Mouse (Mus musculus) induced T-regulatory cell, adult 2 months (primary cell): Measurements from ENCODE around the gene Nfib.

Source experiments
- DNase-seq: peaks from one replicate; pipeline ENCODE4 v3.0.0-alpha.2; 2012; ENCODE audit warnings: low read depth

Nfib gene

DNA sequence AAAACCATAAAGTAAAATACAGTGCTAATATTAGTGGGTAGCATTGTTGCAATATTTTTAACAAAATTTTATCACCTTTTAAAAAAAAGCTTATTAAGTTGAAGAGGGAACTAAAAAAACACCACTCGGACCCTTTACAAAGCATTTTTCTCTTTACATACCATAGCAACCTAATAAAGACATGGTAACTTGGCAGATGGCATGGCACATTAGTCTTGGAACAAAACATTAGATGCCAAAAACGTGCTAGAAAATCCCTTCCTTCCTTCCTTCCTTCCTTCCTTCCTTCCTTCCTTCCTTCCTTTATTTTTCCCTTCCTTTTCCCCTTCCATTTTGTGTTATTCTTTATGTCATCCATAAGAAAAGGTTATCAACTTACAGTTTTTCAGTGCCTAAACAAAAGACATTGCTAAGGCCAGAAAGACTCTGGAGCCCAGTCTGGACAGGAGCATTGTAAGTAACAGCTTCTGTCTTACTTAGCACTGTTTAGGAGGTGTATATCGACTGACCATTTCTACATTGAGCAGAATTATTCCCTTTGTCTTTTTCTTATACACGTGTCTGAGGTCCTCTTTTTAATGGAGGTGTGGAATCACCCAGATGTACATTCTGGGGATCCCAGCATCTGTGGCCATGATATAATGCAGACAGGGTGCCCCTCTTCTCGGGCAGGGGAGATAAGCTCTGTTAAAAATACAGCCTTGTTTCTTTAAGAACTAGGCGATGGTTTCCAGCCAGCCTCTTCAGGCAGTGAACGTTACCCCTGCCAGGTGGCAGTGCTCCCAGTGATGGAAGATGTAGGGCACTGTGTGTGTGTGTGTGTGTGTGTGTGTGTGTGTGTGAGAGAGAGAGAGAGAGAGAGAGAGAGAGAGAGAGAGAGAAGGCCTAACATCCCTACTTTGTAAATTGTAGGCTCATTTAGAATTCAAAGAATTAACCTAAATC lies 113.2 kb downstream of the Nfib start:
- no peak for DNase-seq

DNA sequence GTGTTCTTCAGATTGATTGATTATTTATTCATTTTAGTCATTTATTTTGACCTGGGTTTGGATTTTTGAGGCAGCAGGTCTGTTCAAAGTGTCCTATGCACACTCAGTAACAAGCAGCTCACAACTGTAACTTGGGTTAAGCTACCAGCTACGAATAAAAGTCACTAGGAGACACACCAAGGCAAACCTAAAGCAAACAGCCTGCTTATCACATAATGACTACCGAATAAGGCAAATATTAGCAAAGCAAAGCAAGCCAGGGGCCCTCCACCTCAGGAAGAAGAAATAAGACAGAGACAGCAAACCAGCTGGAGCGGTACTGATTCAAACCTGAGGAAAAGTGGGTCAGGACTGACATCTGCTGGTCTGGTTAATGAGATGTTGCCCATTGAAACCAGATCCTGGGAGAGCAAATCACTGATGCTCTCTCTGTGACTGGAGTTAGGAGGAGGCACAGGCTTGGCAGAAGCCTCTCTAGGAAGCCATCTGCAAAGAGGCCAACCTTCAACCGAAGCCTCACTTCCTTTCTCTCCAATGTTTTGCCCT lies 116.1 kb downstream of the Nfib start:
- no peak for DNase-seq

DNA sequence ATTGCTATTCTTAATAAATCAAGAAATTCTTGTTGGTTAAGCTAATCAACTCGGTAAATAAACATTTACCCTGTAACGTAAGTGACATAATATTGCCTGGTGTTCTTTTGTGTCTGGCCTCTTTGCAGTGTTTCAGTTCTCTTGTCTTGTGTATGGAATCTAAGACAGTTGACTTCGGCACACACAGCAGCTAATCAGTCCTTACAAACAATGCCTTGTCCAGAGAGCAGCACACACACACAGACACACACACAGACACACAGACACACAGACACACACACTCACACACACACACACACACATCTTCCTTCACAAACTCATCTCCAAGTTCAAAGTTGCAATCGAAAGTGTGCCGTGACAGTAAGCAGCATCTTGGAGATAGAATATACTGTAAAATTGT lies 116.8 kb downstream of the Nfib start:
- no peak for DNase-seq

DNA sequence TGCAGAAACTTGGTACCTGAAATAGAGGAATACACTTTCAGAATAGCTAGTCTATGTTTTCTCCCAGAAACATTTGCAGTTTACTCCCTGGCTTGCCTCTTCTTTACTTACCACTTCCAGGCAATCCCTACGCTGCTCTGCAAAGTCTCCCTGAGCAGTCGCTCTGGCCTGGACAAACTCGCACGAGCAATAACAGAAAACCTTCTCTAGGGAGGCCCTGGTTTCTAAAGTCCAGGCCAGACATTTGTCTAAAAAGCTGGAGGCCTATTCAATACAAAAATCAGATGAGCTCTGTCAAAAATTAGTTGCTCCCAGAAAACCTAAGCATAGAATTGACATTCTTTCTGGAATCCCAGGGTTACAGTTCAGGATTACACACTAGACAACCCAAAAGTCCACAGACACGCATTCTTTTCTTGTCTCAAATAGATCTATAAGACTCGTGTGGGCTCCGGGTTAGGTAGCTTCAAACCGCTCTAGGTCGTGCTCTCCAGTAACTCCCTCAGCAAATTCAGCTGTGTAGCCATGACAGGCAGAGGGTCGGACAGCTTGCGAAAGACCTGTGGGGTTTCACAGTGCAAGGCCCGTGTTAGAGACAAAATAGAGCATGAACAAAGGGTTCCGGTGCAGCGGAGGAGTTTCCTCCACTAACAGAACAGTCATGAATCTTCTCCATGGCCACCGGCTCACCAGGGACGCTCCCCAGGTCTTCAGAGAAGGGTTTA lies 118.2 kb downstream of the Nfib start:
- no peak for DNase-seq

DNA sequence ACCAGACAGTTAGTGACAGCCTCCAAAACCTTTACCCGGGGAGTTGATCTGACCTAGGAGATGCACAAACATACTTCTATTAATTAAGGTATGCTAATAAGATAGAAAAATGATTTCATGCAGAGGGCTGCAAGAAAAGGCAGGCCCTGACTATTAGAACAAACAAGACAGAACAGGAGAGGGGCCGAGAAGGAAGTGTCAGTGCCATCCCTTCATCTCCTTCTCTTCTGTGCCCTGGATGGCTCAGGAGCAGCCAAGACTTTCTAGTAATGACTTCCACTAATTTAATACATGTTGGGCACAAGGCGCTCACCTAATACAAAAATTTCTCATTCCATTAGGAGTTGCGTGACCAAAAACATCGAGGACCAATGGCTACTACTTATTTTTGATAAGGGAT lies 118.9 kb downstream of the Nfib start:
- no peak for DNase-seq

DNA sequence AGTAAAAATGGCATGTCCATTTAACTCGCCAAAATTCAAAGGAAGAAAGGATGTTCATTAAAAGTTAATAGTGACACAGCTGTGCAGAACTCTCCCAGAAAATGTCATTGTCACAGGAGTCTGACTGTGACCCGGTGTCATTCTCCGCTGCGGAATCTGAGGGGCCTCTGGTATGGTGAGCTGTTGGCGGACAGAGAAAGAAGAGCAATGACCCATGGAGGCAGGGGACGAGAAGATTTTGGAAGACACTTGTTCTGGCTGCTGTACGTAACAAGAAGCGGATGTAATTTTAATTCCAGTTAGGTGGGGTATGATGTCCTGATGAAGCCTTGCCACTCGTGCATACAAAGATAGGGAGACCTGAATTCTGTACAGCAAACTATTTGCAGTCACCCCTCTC lies 120.0 kb downstream of the Nfib start:
- no peak for DNase-seq

DNA sequence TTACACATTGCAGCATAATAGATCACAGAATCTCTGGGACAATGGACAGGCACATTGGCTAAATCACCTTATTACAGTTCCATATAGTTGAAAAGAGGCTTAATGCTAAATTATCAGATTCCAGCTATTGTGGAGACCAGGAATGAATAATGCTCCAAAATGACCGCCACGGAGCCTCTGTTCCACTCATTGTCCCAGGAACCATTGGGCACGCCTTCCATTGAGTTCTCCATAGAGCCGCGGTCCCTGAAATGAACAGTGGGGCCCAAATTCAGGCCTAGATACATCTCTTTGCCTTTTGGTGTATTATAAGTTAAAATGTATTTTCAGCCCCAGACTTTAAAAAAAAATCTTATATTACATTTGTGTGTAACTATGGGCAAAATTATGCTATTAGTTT lies 120.5 kb downstream of the Nfib start:
- DNase-seq, result no peak

DNA sequence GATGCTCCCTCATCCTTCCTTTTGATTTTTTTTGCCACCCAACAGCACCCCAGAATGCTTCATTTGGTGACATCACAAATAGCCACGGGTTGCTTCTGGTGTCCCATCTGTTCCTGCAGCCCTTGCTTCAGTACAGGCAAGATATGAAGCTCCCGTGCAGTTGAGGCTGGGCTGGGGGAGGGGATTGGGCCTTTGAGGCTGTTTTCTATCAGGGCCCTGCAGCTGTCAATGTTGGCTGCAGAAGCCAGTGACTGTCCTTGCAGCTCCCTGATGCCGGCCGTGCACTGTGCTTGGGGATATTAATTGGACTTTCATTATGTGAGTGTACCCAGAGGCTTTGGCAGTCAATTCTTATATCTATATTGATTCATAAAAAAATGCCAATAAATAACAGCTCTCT lies 121.0 kb downstream of the Nfib start:
- no peak for DNase-seq

DNA sequence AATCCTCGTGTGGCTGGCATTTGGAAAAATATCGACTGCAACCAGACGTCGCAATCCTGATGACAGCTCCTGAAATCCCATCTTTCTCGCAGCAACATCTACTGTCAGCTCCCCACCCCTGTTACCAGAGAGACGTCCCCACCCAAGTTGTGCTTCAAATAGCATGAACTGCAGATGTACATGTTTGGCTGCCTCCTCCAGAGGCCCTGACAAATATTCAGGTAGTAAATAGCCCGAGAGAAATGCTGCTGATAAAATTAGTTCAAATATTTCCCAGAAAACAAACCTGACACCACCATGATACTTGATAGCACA lies 132.3 kb downstream of the Nfib start:
- no peak for DNase-seq

DNA sequence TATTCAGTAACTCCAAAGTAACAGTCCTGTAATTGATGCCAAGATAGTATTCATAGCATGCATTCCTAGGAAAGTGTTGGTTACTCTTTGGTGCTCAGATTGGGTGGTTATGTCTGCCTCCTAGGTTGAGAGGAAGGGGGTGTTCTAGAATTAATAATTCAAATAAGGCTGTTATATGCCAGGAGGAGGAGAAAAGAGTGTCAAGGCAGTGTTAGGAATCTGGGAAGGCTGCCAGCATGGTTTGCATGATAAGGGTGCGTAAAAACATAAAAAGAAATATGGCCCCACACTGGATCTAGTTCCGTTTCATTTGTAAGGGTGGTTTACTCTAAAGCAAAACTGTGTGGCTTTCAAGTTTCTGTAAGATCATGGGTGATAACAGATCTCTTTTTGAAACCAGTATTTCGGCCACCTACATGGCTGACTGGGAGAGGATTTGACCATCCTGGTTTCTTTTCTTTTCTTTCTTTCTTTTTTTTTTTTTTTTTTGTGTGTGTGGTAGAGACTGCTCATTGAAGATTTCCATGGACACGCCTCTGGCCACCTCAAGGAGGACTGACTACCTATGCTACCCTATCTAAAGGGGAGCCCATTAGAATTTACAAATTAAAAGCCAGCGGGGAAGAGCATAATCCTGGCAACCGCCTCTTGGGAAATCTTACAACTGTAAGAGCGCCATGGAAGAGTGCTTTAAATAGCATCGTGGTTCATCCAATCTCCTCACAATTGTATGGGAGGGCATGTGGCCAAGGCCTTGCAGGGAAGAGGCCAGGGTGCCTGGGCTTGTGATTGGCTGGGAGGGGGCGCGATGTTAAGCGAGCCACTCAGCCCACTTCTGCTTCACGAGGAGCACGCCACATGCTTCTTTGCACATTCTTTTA lies 132.9 kb downstream of the Nfib start:
- no peak for DNase-seq

DNA sequence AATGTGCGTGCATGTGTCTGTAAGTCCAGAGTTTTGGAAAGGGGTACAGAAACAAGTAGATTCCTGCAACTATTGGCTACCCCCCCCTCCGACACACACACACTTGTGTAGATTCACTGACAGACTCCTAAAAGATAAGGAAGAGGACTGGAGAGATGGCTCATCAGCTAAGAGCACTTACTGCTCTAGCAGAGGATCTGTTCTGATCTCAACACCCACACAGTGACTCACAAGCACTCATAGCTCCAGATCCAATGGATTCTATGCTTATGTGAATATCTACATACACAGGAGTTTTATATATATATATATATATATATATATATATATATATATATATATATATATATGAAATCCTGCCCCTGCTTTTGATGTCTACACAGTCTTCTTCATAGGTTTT lies 146.7 kb downstream of the Nfib start:
- DNase-seq, result no peak

DNA sequence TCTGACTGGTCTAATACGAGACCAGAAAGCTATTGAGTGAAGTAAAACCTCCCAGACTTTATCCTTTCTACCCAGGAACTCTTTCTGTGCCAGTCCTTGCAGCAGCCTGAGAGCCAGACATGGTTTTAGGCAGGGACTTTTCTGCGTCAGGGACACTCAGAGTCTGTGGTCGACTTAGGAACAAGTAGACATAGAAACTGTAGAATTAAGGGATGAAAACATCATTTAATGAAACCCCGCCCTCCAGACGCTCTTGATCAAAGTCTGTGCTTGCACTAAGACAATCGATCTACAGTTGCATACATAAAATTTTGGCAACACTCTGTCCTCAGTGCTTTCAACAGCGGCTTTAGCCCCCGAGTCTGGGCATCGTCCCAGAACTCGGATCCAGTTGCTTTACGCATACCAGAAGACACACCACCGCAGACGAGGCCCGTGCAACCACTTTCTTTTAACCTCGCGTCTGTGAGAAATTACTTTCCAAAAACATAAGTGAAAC lies 149.8 kb downstream of the Nfib start:
- no peak for DNase-seq

DNA sequence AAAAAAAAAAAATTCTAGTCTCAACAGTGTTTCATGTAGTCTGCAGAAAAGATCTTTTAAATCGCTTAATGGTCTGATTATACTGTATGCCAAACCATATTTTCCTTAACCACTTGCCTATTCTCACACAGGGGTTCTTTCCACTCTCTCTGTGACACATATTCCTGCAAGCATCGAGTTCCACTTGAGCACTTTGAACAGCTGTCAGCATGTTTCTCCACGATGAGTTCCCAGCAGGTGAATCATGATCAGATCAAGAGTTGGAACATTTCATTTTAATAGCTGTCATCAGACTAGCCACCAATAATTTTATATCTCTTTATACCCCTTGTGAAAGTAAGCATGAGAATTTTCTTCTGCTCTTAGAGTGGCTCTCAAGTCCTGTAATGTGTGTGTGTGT lies 151.9 kb downstream of the Nfib start:
- no peak for DNase-seq

DNA sequence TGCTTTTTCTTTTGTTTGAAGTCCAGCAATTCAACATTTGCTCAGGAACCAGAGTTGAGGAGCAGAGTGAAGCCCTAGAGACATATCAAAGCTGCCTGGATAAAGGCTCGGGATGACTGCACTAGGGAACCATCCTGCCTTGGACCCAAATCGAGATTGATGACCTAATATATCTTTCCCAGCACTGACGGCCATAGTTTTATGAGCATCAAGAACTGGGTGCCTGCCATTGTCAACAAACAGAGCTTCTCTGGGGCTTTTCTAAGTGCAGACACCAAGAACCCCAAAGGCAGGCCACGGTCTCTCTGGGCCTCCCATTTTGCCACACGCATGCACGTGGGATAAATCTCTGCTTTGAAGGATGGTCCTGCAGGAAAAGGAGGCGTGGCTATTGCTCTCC lies 153.3 kb downstream of the Nfib start:
- DNase-seq, result no peak

DNA sequence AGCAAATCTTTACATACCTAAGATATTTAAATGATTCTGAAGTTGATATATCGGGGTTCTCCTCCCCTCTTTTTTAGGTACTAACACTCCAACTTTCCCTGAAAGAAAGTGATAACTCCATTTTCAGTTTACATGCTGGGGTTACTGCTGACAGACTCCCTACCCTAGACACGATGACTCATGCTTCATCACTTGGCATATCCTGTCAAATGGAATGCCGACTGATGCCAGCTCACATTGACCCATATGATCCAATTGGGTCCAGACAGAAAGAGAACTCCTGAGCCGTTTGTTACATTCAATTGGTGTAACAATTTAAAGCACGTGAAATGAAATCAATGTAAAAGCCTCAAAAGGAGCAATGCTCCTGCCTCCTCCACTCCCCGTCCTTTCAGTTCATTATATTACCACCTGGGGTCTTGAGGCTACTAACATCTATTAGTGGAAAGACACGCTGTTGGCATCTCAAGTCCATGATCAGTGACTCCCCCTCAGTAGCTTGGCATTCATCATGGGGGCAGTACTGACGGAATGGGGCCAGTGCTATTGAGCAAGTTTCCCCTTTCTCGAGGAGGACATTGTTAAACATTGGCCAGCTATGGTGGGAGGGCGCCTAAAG lies 155.7 kb downstream of the Nfib start:
- DNase-seq, result no peak

DNA sequence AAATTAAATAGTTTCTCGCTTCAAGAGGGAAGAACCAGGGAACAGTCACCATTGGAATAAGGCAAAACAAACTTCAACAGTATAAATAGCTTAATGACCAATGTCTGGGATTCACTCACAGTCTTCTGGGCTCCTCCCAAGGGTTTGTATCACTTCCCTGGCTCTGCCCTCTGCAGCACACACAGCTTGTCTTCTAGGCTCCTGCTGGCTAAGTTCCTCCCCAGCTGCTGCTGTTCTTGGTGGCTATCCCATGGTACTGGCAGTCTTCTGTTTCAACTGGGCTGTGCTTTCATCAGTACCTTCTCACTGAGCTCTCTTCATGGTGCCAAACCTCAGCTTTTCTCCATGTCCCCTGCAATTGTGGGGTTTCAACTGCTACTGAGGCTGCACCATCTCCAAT lies 157.3 kb downstream of the Nfib start:
- DNase-seq, result no peak

DNA sequence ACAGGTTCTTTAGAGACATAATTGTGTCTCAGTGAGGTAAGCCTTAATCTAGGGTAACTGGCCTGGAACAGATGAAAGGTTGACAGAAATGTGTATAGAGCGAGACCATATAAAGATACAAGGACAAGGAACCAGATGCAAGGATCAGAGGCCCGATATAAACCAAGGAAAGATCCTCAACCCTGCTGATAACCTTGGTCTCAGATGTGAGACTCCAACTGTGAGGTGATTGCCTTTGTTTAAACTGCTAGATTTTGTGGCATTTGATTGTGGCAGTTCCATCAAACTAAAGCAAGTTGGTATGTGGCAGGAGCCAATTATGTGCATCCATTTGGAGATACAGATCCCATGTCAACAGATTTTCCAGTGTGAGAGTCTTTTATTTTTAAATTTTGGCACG lies 161.6 kb downstream of the Nfib start:
- no peak for DNase-seq

DNA sequence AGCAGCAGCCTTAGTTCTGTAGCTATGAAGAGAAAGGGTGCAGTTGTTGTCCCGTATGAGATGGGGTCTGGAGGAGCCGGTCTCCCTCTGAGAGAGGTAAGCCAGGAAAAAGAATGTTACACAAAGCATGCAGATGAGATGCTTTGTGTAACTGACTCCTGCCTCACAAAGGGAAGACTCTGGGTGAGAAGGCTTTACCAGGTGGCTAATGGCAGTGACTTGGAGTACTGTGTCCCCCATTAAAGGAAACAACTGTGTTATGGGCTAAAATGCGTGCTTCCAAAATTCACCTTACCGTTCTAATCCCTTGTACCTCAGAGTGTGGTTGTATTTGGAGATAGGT lies 162.2 kb downstream of the Nfib start:
- no peak for DNase-seq

DNA sequence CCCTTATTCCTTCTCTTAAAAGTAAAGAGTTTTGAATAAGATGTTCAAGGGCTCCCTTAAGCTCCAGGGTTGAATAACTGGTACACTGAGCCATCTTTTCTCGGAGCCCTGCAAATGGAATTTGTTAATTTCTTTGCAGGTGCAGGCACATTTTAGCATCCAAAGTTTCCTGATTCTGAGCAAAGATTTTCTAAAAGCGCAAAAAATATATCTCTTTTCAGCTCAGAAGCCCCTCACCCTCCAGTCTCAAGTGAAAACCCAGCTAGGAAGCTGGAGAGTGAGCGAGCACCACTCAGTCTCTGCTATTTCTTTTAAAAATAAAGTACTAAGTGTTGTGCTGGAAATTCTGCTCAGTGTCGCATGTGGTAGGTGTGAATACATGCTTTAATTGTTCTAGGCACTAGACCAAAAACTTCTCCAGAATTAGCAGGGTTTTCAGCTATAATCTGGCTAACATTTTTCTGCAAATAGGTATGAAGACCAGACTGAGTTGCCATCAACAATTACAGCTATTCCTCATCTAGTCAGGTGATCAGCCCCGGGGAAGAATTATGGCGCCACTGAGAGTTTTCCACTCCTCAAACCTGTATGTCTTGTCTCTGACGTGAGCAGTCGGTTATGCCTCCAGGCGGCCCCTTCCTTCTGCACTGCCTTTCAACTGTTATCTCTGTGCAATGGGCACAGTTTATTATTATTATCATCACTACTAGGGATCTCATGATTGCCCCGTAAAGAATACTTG lies 162.7 kb downstream of the Nfib start:
- no peak for DNase-seq

DNA sequence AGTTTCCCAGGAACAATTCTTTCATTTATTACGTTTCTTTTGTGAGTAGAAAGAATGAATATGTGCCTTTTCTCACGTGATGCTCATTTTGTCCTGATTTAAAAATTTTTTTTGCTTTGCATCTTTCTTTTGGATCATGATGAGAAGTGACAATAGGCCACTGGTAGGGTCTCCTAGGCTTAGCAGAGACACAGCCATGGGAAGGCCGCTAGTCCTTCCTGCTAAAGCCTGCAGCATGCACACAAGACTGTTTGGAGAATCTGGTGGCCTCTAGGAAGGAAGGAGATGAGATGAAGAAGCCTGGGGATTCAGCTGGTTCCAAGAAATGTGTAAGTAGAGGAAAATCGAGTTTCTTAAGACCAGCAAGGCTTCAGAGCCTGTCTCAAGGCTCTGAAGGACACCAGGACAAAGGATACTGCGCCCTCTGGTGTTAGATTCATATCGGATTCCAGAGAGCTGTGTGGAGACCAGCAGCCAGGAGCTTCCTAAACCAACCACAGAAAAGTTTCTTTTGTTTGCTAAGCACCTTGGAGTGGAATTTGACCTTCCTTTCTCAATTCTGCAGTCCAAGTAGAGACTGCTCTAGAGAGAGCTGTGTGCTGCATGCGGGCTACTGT lies 163.5 kb downstream of the Nfib start:
- DNase-seq, result peak; percentile 6
